Mouse (Mus musculus): Measurements from ENCODE around the gene Fig4. TPM values are rescaled to one million over a fixed set of nuclear protein-coding genes. Genes with fewer than 3 reads are reported as not detected.

Fig4 gene
- polyA plus RNA-seq (2015; fragmentation: Illumina TruSeq; extraction: RNeasy Lipid Tissue Mini Kit (QIAGEN cat#74804); ENCODE audit: insufficient read depth, low replicate concordance): 25.9 TPM

DNA sequence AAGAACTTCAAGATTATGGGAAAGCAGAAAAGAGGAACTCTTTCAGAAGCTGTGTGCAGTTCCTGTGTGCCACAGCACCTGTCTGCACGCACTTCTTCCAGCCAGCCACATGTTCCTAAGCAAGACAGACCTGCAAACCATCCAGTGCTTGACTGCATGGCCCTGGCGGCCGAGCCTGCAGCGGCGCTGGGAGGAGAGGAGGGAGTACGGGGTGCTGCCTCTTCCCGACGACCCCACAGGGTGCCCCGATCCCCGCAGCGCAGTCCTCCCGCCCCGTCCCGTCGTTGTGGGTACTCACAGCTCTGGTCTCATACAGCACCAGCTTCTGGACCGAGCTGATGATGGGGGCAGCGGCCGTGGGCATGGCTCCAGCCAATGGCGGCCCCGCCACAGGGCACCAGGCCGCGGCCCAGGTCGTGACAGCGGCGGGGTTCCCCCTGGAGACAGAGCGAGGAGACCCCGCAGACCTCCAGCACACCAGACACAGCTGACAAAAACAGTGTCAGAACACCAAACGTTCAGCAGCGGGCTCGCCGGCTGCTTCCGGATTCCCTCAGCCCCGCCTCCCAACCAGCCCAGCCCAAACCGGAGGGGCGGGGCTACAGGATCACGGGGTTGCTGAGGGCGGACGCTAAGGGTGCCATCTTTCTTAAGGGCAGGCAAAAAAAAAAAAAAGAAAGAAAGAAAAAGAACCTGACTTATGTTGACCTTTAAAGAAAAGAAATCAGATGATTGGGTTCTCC, at the start of gene Fig4:
Fig4 (minus strand) TSS at position 572 of the 743 bp plus-strand sequence.

DNA sequence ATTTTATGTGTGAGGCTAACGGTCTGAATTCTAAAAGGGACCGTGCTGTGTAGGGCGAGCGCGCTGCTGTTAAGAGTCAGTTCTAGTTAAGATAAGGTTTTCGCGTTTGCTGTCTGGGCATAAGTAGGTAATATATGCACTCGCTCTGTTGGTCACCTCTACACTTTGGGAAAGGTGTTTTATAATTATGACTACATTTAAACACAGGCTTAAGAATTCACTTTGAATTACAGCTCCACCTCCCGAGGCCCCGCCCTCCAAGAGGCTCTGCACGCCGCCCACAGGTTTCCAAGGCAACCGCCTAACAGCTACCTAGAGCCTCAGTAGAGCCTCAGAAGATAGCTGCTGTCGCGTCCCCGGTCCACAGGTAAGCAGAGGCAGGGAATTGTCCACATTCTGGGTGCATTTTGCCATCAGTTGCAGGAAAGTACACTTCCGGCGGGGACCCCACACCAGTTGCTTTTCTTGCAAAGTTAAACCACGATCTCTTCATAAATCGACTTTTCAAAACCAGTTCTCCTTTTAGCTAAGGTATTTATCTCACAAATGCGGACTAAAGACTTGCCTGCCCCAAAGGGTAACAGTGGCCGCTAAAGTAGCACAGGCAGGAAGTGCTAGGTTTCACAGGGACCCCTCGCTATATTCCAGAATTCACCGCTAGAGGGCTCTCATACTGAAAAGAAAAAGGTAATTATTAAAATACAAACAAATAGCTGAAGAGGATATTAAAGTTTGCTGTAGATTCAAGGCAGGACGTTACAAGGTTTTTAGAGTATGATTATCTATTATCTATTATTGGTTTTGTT, 782 bp upstream of the Fig4 start, which contains the start of gene Ak9:
Ak9 (plus strand) TSS at position 342 of the 806 bp plus-strand sequence.

Other genes with a start within 250 kb of the Fig4 start
- gene Gpr6, start 231.0 kb downstream of the Fig4 start, polyA plus RNA-seq (2015; fragmentation: Illumina TruSeq; extraction: RNeasy Lipid Tissue Mini Kit (QIAGEN cat#74804); ENCODE audit: insufficient read depth, low replicate concordance): not detected
- 0.06 TPM for gene Ak9, start 720 bp upstream of the Fig4 start, polyA plus RNA-seq (2015; fragmentation: Illumina TruSeq; extraction: RNeasy Lipid Tissue Mini Kit (QIAGEN cat#74804); ENCODE audit: insufficient read depth, low replicate concordance)
- gene Zbtb24, start 147.1 kb upstream of the Fig4 start, polyA plus RNA-seq (2015; fragmentation: Illumina TruSeq; extraction: RNeasy Lipid Tissue Mini Kit (QIAGEN cat#74804); ENCODE audit: insufficient read depth, low replicate concordance): 31.3 TPM
- 81.7 TPM for gene Mical1, start 173.1 kb upstream of the Fig4 start, polyA plus RNA-seq (2015; fragmentation: Illumina TruSeq; extraction: RNeasy Lipid Tissue Mini Kit (QIAGEN cat#74804); ENCODE audit: insufficient read depth, low replicate concordance)
- gene Smpd2, start 187.1 kb upstream of the Fig4 start, polyA plus RNA-seq (2015; fragmentation: Illumina TruSeq; extraction: RNeasy Lipid Tissue Mini Kit (QIAGEN cat#74804); ENCODE audit: insufficient read depth, low replicate concordance): 22.0 TPM
- not detected for gene Ppil6, start 187.2 kb upstream of the Fig4 start, polyA plus RNA-seq (2015; fragmentation: Illumina TruSeq; extraction: RNeasy Lipid Tissue Mini Kit (QIAGEN cat#74804); ENCODE audit: insufficient read depth, low replicate concordance)
- 283 TPM for gene Cd164, start 216.2 kb upstream of the Fig4 start, polyA plus RNA-seq (2015; fragmentation: Illumina TruSeq; extraction: RNeasy Lipid Tissue Mini Kit (QIAGEN cat#74804); ENCODE audit: insufficient read depth, low replicate concordance)

Data from spleen, adult 10 weeks (tissue).